ENCODE assay signal across 29 mouse cellular contexts in genomic region chr9:25230213-25231039, GRCm38 (mm10). TPM values are rescaled to one million over a fixed set of nuclear protein-coding genes. Genes with fewer than 3 reads are reported as not detected.
A peak's percentile ranks its signal among the peaks of the same experiment; 100 is the strongest.
DNase-seq lines count a peak whose midpoint lies in the region; ATAC-seq and TF ChIP-seq lines count a peak whose summit lies in the region.
"Had no signal": no experiment of that assay in that cellular context is flagged by ENCODE, and none has a peak within 500 bp of the region (broad histone marks: within the 10 kb centered on the region; RNA-seq: fewer than 3 reads in every experiment).

No protein-coding gene starts in this region.

- H3K9ac ChIP-seq in liver, embryonic 13.5 days, result no peak overlapping the region
- H3K9ac ChIP-seq in liver, embryonic 14.5 days (replicated peaks), result no peak overlapping the region
- H3K9ac ChIP-seq: hindbrain, embryonic 13.5 days; intestine, embryonic 15.5 days; neural tube, embryonic 13.5 days had no signal

- no peak overlapping the region for H3K4me2 ChIP-seq in liver, embryonic 13.5 days
- H3K4me2 ChIP-seq in liver, embryonic 14.5 days (ENCODE audit: low read depth), result no peak overlapping the region
- H3K4me2 ChIP-seq: hindbrain, embryonic 13.5 days; intestine, embryonic 15.5 days; neural tube, embryonic 13.5 days had no signal

- no peak for TF ChIP-seq CTCF in liver, embryonic 14.5 days (IDR thresholded peaks at IDR 0.05; ENCODE audit: low read depth)

- no peak for TF ChIP-seq EP300 in liver, embryonic 14.5 days (IDR thresholded peaks at IDR 0.05; ENCODE audit: low read depth)

- DNase-seq in frontal cortex, postnatal 36 days (ENCODE audit: low spot score in 2 of 2), result no peak
- DNase-seq in liver, embryonic 13.5 days, result no peak
- DNase-seq in liver, result no peak
- no peak for DNase-seq in liver, embryonic 14.5 days (ENCODE audit: low read depth in 3 of 3, low spot score in 3 of 3)
- no peak for DNase-seq in yolk sac, embryonic 10.5 days (ENCODE audit: low spot score)
- DNase-seq in heart, adult 8-10 months (ENCODE audit: low spot score), result no peak
- DNase-seq in urinary bladder, postnatal 36 days (ENCODE audit: low spot score in 2 of 2), result no peak
- DNase-seq: adrenal gland, postnatal 25 days; cerebellum, adult 9-10 months; gastrocnemius, postnatal 36 days; heart, adult 2 months; kidney, adult 9 months; kidney, postnatal 14 days; retina, postnatal 1 day; right cerebral cortex, postnatal 25 days; spleen, adult 18-20 months; thymus, postnatal 4 days had no signal

- no peak overlapping the region for H3K27ac ChIP-seq in liver, embryonic 13.5 days
- no peak overlapping the region for H3K27ac ChIP-seq in liver, embryonic 14.5 days
- H3K27ac ChIP-seq: embryonic facial prominence, embryonic 10.5 days; heart, adult 2 months; hindbrain, embryonic 13.5 days; intestine, embryonic 15.5 days; limb, embryonic 10.5 days; macrophage; midbrain, embryonic 10.5 days; neural tube, embryonic 13.5 days had no signal

- WGBS in liver, embryonic 13.5 days (ENCODE audit: insufficient replicate concordance), result 69% methylated on average over 10 of the region's 10 CpGs
- WGBS in liver, embryonic 14.5 days (ENCODE audit: insufficient replicate concordance), result 66% methylated on average over 10 of the region's 10 CpGs

- no peaks in the 10 kb centered on the region for H3K27me3 ChIP-seq in liver, embryonic 13.5 days
- H3K27me3 ChIP-seq in liver, embryonic 14.5 days (ENCODE audit: control insufficient read depth, insufficient read depth, low read length), result no peaks in the 10 kb centered on the region
- H3K27me3 ChIP-seq: hindbrain, embryonic 13.5 days; intestine, embryonic 15.5 days; neural tube, embryonic 13.5 days had no signal

- H3K36me3 ChIP-seq in liver, embryonic 13.5 days, result no peaks in the 10 kb centered on the region
- no peaks in the 10 kb centered on the region for H3K36me3 ChIP-seq in liver, embryonic 14.5 days (replicated peaks; ENCODE audit: control insufficient read depth, insufficient read depth, low read depth)
- H3K36me3 ChIP-seq: embryonic facial prominence, embryonic 10.5 days; hindbrain, embryonic 13.5 days; intestine, embryonic 15.5 days; limb, embryonic 10.5 days; midbrain, embryonic 10.5 days; neural tube, embryonic 13.5 days had no signal

- H3K9me3 ChIP-seq in liver, embryonic 13.5 days (replicated peaks), result no peaks in the 10 kb centered on the region
- H3K9me3 ChIP-seq in liver, embryonic 14.5 days (ENCODE audit: control insufficient read depth, low read length), result no peaks in the 10 kb centered on the region
- H3K9me3 ChIP-seq: embryonic facial prominence, embryonic 10.5 days; hindbrain, embryonic 13.5 days; intestine, embryonic 15.5 days; limb, embryonic 10.5 days; midbrain, embryonic 10.5 days; neural tube, embryonic 13.5 days had no signal

- no peak overlapping the region for H3K4me3 ChIP-seq in liver, embryonic 13.5 days (replicated peaks)
- no peak overlapping the region for H3K4me3 ChIP-seq in liver, embryonic 14.5 days (ENCODE audit: insufficient read depth in 1 of 2, low read depth in 2 of 2, low read length in 2 of 2)
- H3K4me3 ChIP-seq: embryonic facial prominence, embryonic 10.5 days; heart, adult 2 months; hindbrain, embryonic 13.5 days; intestine, embryonic 15.5 days; limb, embryonic 10.5 days; midbrain, embryonic 10.5 days; myocyte; neural tube, embryonic 13.5 days had no signal

- peak; percentile 55; the same call in 1 of the 2 replicates for ATAC-seq in frontal cortex, adult (ENCODE audit: low TSS enrichment)
- ATAC-seq in liver, embryonic 13.5 days (ENCODE audit: low read depth), result peak; percentile 74
- ATAC-seq in liver, embryonic 14.5 days (ENCODE audit: insufficient read depth), result peak; percentile 57; the same call in 1 of the 2 replicates
- ATAC-seq: forebrain, embryonic 16.5 days; intestine, embryonic 15.5 days; lung, postnatal 0 days; midbrain, embryonic 16.5 days had no signal

- H3K4me1 ChIP-seq in liver, embryonic 13.5 days (replicated peaks), result no peaks in the 10 kb centered on the region
- H3K4me1 ChIP-seq in liver, embryonic 14.5 days (replicated peaks; ENCODE audit: control insufficient read depth in 2 of 2, insufficient read depth in 2 of 2, low read length in 1 of 2), result no peaks in the 10 kb centered on the region
- H3K4me1 ChIP-seq: embryonic facial prominence, embryonic 10.5 days; hindbrain, embryonic 13.5 days; intestine, embryonic 15.5 days; limb, embryonic 10.5 days; midbrain, embryonic 10.5 days; neural tube, embryonic 13.5 days had no signal

RNA-seq across cellular contexts. Expression of gene Sept7, which starts 21.8 kb away (rescaled TPM):
- polyA plus RNA-seq in liver, embryonic 13.5 days (2015; fragmentation: Nextera tagmentation; extraction: Ambion mirVana), result 110 and 137 TPM in 2 replicates
- polyA plus RNA-seq in liver, embryonic 14.5 days (2012; rRNA removed), result 17.9 and 32.6 TPM in 2 replicates
- polyA plus RNA-seq in liver, embryonic 14.5 days (2014; fragmentation: Nextera tagmentation; extraction: Ambion mirVana), result 86.3 and 92.0 TPM in 2 replicates
- 100 to 1,000 TPM in 3 of 4 experiments, 10 to 100 TPM in 1; 97.5 to 117 (median 108) TPM for total RNA-seq in heart, adult 8-10 months (2022)
